11 mouse cellular contexts compared by ENCODE assay signal in genomic region chr2:164823969-164824368, GRCm38 (mm10). TPM values are rescaled to one million over a fixed set of nuclear protein-coding genes. Genes with fewer than 3 reads are reported as not detected.
A peak's percentile ranks its signal among the peaks of the same experiment; 100 is the strongest.
DNase-seq lines count a peak whose midpoint lies in the region; ATAC-seq and TF ChIP-seq lines count a peak whose summit lies in the region.
"Had no signal": no experiment of that assay in that cellular context is flagged by ENCODE, and none has a peak within 500 bp of the region (broad histone marks: within the 10 kb centered on the region; RNA-seq: fewer than 3 reads in every experiment).

No protein-coding gene starts in this region.

- DNase-seq in hindbrain, embryonic 10.5 days (ENCODE audit: low spot score): no peak
- DNase-seq in hindbrain, embryonic 11.5 days (ENCODE audit: low spot score): no peak
- no peak for DNase-seq in frontal cortex, postnatal 10 days (ENCODE audit: low spot score in 2 of 2)
- DNase-seq in cerebellum, postnatal 4 days (ENCODE audit: low spot score in 2 of 2): no peak
- DNase-seq in spleen, postnatal 10 days (ENCODE audit: low spot score in 2 of 2): no peak
- DNase-seq: thymus, postnatal 25 days had no signal

- peak; percentile 9 for TF ChIP-seq POLR2A in ES-Bruce4 (IDR thresholded peaks at IDR 0.05; ENCODE audit: insufficient read depth, low read length)

- H3K27me3 ChIP-seq in hindbrain, embryonic 10.5 days (ENCODE audit: insufficient read depth, poor library complexity, severe bottlenecking): no peaks in the 10 kb centered on the region
- no peaks in the 10 kb centered on the region for H3K27me3 ChIP-seq in hindbrain, embryonic 11.5 days (ENCODE audit: control insufficient read depth, insufficient read depth, low read length)
- H3K27me3 ChIP-seq in ES-Bruce4 (ENCODE audit: control insufficient read depth, insufficient read depth, low read length, poor library complexity, severe bottlenecking): no peaks in the 10 kb centered on the region
- no peaks in the 10 kb centered on the region for H3K27me3 ChIP-seq in embryonic facial prominence, embryonic 13.5 days
- H3K27me3 ChIP-seq in liver, embryonic 16.5 days (ENCODE audit: control insufficient read depth, insufficient read depth, low read depth, low read length): no peaks in the 10 kb centered on the region
- H3K27me3 ChIP-seq: embryonic facial prominence, embryonic 12.5 days had no signal

- H3K27ac ChIP-seq in hindbrain, embryonic 10.5 days: no peak overlapping the region
- H3K27ac ChIP-seq in hindbrain, embryonic 11.5 days (ENCODE audit: low read depth, low read length): no peak overlapping the region
- peak overlapping the region; percentile 89 for H3K27ac ChIP-seq in ES-Bruce4 (ENCODE audit: insufficient read depth, low read length)
- H3K27ac ChIP-seq in embryonic facial prominence, embryonic 13.5 days: no peak overlapping the region
- no peak overlapping the region for H3K27ac ChIP-seq in liver, embryonic 16.5 days (ENCODE audit: low read length)
- H3K27ac ChIP-seq: embryonic facial prominence, embryonic 12.5 days had no signal

- H3K4me3 ChIP-seq in hindbrain, embryonic 10.5 days: peak overlapping the region; percentile 78
- no peak overlapping the region for H3K4me3 ChIP-seq in hindbrain, embryonic 11.5 days (ENCODE audit: low read depth, low read length)
- H3K4me3 ChIP-seq in ES-Bruce4 (ENCODE audit: low read depth, low read length): peak overlapping the region; percentile 65
- 0 out of 2 replicates have a peak overlapping the region, but pooled peaks have one; percentile 80 for H3K4me3 ChIP-seq in embryonic facial prominence, embryonic 13.5 days
- H3K4me3 ChIP-seq in liver, embryonic 16.5 days (ENCODE audit: low read depth, low read length): no peak overlapping the region

- H3K4me2 ChIP-seq in hindbrain, embryonic 11.5 days (replicated peaks; ENCODE audit: low read depth, low read length): no peak overlapping the region
- peak overlapping the region; percentile 68 for H3K4me2 ChIP-seq in embryonic facial prominence, embryonic 13.5 days
- H3K4me2 ChIP-seq in liver, embryonic 16.5 days (ENCODE audit: low read depth, low read length): peak overlapping the region; percentile 95; the same call in 1 of the 2 replicates

- TF ChIP-seq EP300 in ES-Bruce4 (IDR thresholded peaks at IDR 0.05; ENCODE audit: insufficient read depth, low read depth, low read length): peak; percentile 98

- ATAC-seq in hindbrain, embryonic 11.5 days (ENCODE audit: low FRiP score): no peak
- ATAC-seq in embryonic facial prominence, embryonic 13.5 days (ENCODE audit: insufficient number of reproducible peaks, insufficient read depth, low FRiP score, low TSS enrichment, low read depth): no peak
- no peak for ATAC-seq in liver, embryonic 16.5 days (ENCODE audit: low read depth)

- peaks cover 66% of the 10 kb centered on the region for H3K36me3 ChIP-seq in hindbrain, embryonic 10.5 days
- no peaks in the 10 kb centered on the region for H3K36me3 ChIP-seq in hindbrain, embryonic 11.5 days (ENCODE audit: control insufficient read depth, insufficient read depth, low read length)
- peaks cover 46% of the 10 kb centered on the region for H3K36me3 ChIP-seq in ES-Bruce4 (ENCODE audit: control insufficient read depth, insufficient read depth, low read length, poor library complexity, severe bottlenecking)
- peaks cover 62% of the 10 kb centered on the region for H3K36me3 ChIP-seq in embryonic facial prominence, embryonic 13.5 days
- H3K36me3 ChIP-seq in liver, embryonic 16.5 days (ENCODE audit: control insufficient read depth, insufficient read depth): peaks cover 22% of the 10 kb centered on the region

- TF ChIP-seq CTCF in ES-Bruce4 (IDR thresholded peaks at IDR 0.05; ENCODE audit: low read depth, low read length): no peak

- H3K4me1 ChIP-seq in hindbrain, embryonic 10.5 days (replicated peaks): peaks cover 22% of the 10 kb centered on the region
- H3K4me1 ChIP-seq in hindbrain, embryonic 11.5 days (replicated peaks; ENCODE audit: control insufficient read depth, insufficient read depth, low read length): peaks cover 6% of the 10 kb centered on the region; the same call in 1 of the 2 replicates
- peaks cover 8% of the 10 kb centered on the region for H3K4me1 ChIP-seq in ES-Bruce4 (ENCODE audit: control insufficient read depth, insufficient read depth, low read length)
- peaks cover 13% of the 10 kb centered on the region for H3K4me1 ChIP-seq in embryonic facial prominence, embryonic 13.5 days
- peaks cover 18% of the 10 kb centered on the region for H3K4me1 ChIP-seq in liver, embryonic 16.5 days (ENCODE audit: control insufficient read depth, low read depth, low read length)

- no peak overlapping the region for H3K9ac ChIP-seq in hindbrain, embryonic 11.5 days (ENCODE audit: low read depth, low read length)
- peak overlapping the region; percentile 69 for H3K9ac ChIP-seq in ES-Bruce4 (ENCODE audit: low read depth, poor library complexity, severe bottlenecking)
- H3K9ac ChIP-seq in embryonic facial prominence, embryonic 13.5 days: no peak overlapping the region
- H3K9ac ChIP-seq in liver, embryonic 16.5 days (ENCODE audit: low read depth, low read length): no peak overlapping the region

- 98% methylated on average over 4 of the region's 4 CpGs for WGBS in hindbrain, embryonic 10.5 days
- 95% methylated on average over 4 of the region's 4 CpGs for WGBS in hindbrain, embryonic 11.5 days
- WGBS in embryonic facial prominence, embryonic 13.5 days: 91% methylated on average over 4 of the region's 4 CpGs
- 78% methylated on average over 4 of the region's 4 CpGs for WGBS in liver, embryonic 16.5 days (ENCODE audit: insufficient replicate concordance)

- H3K9me3 ChIP-seq in hindbrain, embryonic 10.5 days: no peaks in the 10 kb centered on the region
- no peaks in the 10 kb centered on the region for H3K9me3 ChIP-seq in hindbrain, embryonic 11.5 days (ENCODE audit: control insufficient read depth, low read length)
- no peaks in the 10 kb centered on the region for H3K9me3 ChIP-seq in ES-Bruce4 (replicated peaks; ENCODE audit: control insufficient read depth, insufficient read depth, low read length, poor library complexity, severe bottlenecking)
- no peaks in the 10 kb centered on the region for H3K9me3 ChIP-seq in embryonic facial prominence, embryonic 13.5 days
- no peaks in the 10 kb centered on the region for H3K9me3 ChIP-seq in liver, embryonic 16.5 days (replicated peaks; ENCODE audit: control insufficient read depth, low read length)
- H3K9me3 ChIP-seq: embryonic facial prominence, embryonic 12.5 days had no signal

RNA-seq across cellular contexts. Expression of gene Zswim1, which starts 1.5 kb away (rescaled TPM):
- 25.1 and 27.5 TPM in 2 replicates for polyA plus RNA-seq in hindbrain, embryonic 10.5 days (2016; fragmentation: Nextera tagmentation; extraction: Ambion mirVana)
- polyA plus RNA-seq in hindbrain, embryonic 11.5 days (2014; fragmentation: Nextera tagmentation; extraction: Ambion mirVana): 22.9 and 23.0 TPM in 2 replicates
- 39.5 and 50.0 TPM in 2 replicates for polyA plus RNA-seq in ES-Bruce4 (2011; ENCODE audit: insufficient read depth, insufficient read length, low read depth, missing spikeins)
- 17.7 and 20.3 TPM in 2 replicates for polyA plus RNA-seq in embryonic facial prominence, embryonic 13.5 days (2015; fragmentation: Nextera tagmentation; extraction: Ambion mirVana)
- polyA plus RNA-seq in liver, embryonic 16.5 days (2015; fragmentation: Nextera tagmentation; extraction: Ambion mirVana): 3.4 and 4.1 TPM in 2 replicates

RNA-seq across cellular contexts. Expression of gene Spata25, which starts 4.4 kb away (rescaled TPM):
- polyA plus RNA-seq in hindbrain, embryonic 10.5 days (2016; fragmentation: Nextera tagmentation; extraction: Ambion mirVana): not detected in 2 replicates
- not detected in 2 replicates for polyA plus RNA-seq in hindbrain, embryonic 11.5 days (2014; fragmentation: Nextera tagmentation; extraction: Ambion mirVana)
- not detected in 2 replicates for polyA plus RNA-seq in ES-Bruce4 (2011; ENCODE audit: insufficient read depth, insufficient read length, low read depth, missing spikeins)
- not detected in 2 replicates for polyA plus RNA-seq in embryonic facial prominence, embryonic 13.5 days (2015; fragmentation: Nextera tagmentation; extraction: Ambion mirVana)
- polyA plus RNA-seq in liver, embryonic 16.5 days (2015; fragmentation: Nextera tagmentation; extraction: Ambion mirVana): not detected in 2 replicates
- polyA plus RNA-seq: heart, embryonic 16.5 days had no signal

RNA-seq across cellular contexts. Expression of gene Ctsa, which starts 8.7 kb away (rescaled TPM):
- 98.2 and 104 TPM in 2 replicates for polyA plus RNA-seq in hindbrain, embryonic 10.5 days (2016; fragmentation: Nextera tagmentation; extraction: Ambion mirVana)
- polyA plus RNA-seq in hindbrain, embryonic 11.5 days (2014; fragmentation: Nextera tagmentation; extraction: Ambion mirVana): 85.7 and 92.0 TPM in 2 replicates
- polyA plus RNA-seq in ES-Bruce4 (2011; ENCODE audit: insufficient read depth, insufficient read length, low read depth, missing spikeins): 75.3 and 83.4 TPM in 2 replicates
- 129 and 139 TPM in 2 replicates for polyA plus RNA-seq in embryonic facial prominence, embryonic 13.5 days (2015; fragmentation: Nextera tagmentation; extraction: Ambion mirVana)
- polyA plus RNA-seq in liver, embryonic 16.5 days (2015; fragmentation: Nextera tagmentation; extraction: Ambion mirVana): 90.7 and 92.5 TPM in 2 replicates

RNA-seq across cellular contexts. Expression of gene Neurl2, which starts 9.3 kb away (rescaled TPM):
- 4.3 and 5.1 TPM in 2 replicates for polyA plus RNA-seq in hindbrain, embryonic 10.5 days (2016; fragmentation: Nextera tagmentation; extraction: Ambion mirVana)
- polyA plus RNA-seq in hindbrain, embryonic 11.5 days (2014; fragmentation: Nextera tagmentation; extraction: Ambion mirVana): 3.0 and 4.4 TPM in 2 replicates
- polyA plus RNA-seq in ES-Bruce4 (2011; ENCODE audit: insufficient read depth, insufficient read length, low read depth, missing spikeins): 2.2 and 2.8 TPM in 2 replicates
- 8.4 and 9.0 TPM in 2 replicates for polyA plus RNA-seq in embryonic facial prominence, embryonic 13.5 days (2015; fragmentation: Nextera tagmentation; extraction: Ambion mirVana)
- 1.7 and 2.5 TPM in 2 replicates for polyA plus RNA-seq in liver, embryonic 16.5 days (2015; fragmentation: Nextera tagmentation; extraction: Ambion mirVana)

RNA-seq across cellular contexts. Expression of gene Zswim3, which starts 19.1 kb away (rescaled TPM):
- polyA plus RNA-seq in hindbrain, embryonic 10.5 days (2016; fragmentation: Nextera tagmentation; extraction: Ambion mirVana): 9.3 and 12.4 TPM in 2 replicates
- polyA plus RNA-seq in hindbrain, embryonic 11.5 days (2014; fragmentation: Nextera tagmentation; extraction: Ambion mirVana): 13.3 and 13.7 TPM in 2 replicates
- 10.7 and 12.1 TPM in 2 replicates for polyA plus RNA-seq in ES-Bruce4 (2011; ENCODE audit: insufficient read depth, insufficient read length, low read depth, missing spikeins)
- polyA plus RNA-seq in embryonic facial prominence, embryonic 13.5 days (2015; fragmentation: Nextera tagmentation; extraction: Ambion mirVana): 7.0 and 7.9 TPM in 2 replicates
- 4.3 TPM in 2 replicates for polyA plus RNA-seq in liver, embryonic 16.5 days (2015; fragmentation: Nextera tagmentation; extraction: Ambion mirVana)

Comparison
In these comparisons a context has a peak if more than half of its experiments do, and no peak if none do; other contexts are left out.
1. H3K4me3 ChIP-seq: peak in hindbrain, embryonic 10.5 days (single experiment), ES-Bruce4 (single experiment) and embryonic facial prominence, embryonic 13.5 days (single experiment); none in hindbrain, embryonic 11.5 days (single experiment) and liver, embryonic 16.5 days (single experiment).